Mouse (Mus musculus) bone marrow, adult 2 months (tissue): Measurements from ENCODE around the gene Rps6kb2.

Experiments
- CTCF ChIP-seq: fragments of 200-500 bp; IDR thresholded peaks from 2 replicates; pipeline ENCODE4 v1.5.1; 2011; ENCODE audit warnings: low read length, control low read depth; ENCODE audit not compliant: control insufficient read depth, insufficient read depth
- POLR2A ChIP-seq: fragments of 200-500 bp; IDR thresholded peaks from 2 replicates; pipeline ENCODE4 v1.6.1; 2011; ENCODE audit warnings: low read depth, mild to moderate bottlenecking, control low read depth, low read length, borderline replicate concordance; ENCODE audit not compliant: control insufficient read depth

- peak; percentile 32; the same call in 1 of the 2 replicates for TF ChIP-seq CTCF
- no peak for TF ChIP-seq POLR2A
These were observed 26.7 kb downstream of the Rps6kb2 start for GRCm38 (mm10) chr19:4136463-4136862.
